Mouse (Mus musculus) embryonic stem cell, embryonic (primary cell): Measurements from ENCODE around the gene Dlg5.

ENCODE experiments used
- CTCF ChIA-PET, 4 experiments: fragments of 300-600 bp in 2 of 4; fragments of 350-600 bp in 2 of 4; sonication (Branson Sonifier 250); formaldehyde crosslinking; loops; one replicate each; lab custom pipeline; 2022; ENCODE audit warnings: inconsistent platforms in 2 of 4; lab: Charles Lee
- POLR2A ChIA-PET, 4 experiments: fragments of 300-600 bp in 2 of 4; fragments of 350-600 bp in 2 of 4; sonication (Branson Sonifier 250); formaldehyde crosslinking; loops; one replicate each; lab custom pipeline; 2022; ENCODE audit warnings: antibody characterized with exemption in 4 of 4, inconsistent platforms in 1 of 4; lab: Charles Lee

Gene Dlg5

DNA sequence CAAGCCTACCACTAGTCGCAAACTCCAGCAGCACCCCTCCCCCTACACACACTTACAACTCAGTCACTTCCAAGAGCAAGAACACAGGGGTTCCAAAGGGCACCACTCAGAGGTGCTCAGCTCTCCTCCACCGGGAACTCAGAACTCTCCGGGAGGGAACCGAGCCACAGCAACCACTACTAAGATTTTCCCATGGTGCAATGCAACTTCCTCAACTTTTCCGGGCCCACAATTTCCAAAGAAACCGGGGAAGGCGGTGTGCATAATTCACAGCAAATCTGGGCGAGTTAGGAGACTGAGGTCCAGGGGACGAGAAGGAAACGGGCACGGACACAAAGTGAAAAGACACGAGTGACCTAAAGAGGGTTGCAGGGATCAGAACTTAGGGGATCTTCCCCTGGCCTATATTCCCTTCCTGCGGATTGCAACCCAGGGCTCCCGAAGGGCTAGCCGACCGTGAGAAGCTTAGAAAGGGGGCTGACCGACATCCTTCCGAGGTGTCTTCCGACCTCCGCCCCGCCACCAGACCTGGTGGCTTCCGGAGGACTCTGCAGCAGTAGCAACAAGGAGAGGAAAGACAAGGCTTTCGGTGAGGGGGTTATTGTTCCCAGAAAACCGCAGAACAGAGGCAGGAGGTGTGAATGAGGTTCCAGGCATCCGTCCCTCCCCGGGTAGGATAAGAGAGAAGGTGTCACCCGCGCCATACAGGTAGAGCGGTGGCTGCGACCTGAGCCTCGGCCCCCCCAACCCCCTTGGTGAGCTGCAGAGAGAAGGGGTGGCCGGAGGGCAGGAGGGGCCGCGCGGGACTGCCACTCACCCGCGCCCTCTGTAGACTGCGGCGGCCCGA is 1.2 kb downstream of the Dlg5 start:
- ChIA-PET POLR2A (interaction anchor here (0.6 to 10.8 kb wide), 45 partner anchors 8 to 988 kb away, joined by 3 to 112 read pairs (median 5); no protein-coding TSS in a partner anchor), CTCF (interaction anchor here in 3 of 4 experiments (0.7 to 1.9 kb wide), 9 partner anchors 9 to 63 kb away, joined by 3 to 8 read pairs (median 4); no protein-coding TSS in a partner anchor)

DNA sequence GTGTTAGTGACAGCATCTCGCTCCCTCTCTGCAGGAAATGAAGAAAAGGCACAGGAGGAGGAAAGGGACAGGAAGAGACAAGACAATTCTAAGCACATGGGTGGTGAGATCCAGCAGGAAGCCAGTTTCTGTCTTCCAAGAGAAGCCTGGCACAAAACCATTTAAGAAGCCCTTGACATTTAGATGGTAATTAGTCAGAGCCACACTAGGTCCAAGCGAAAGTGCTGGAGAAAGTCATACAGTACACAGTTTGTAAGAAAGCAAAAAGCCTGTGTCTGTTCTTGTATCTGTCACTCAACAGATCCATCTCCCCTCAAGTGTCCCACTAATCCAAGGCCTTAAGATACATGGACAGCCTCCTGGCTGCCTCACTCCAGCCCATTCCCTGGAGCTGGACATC is 3.7 kb downstream of the Dlg5 start:
- ChIA-PET CTCF (no interaction called here), POLR2A (interaction anchor here in 3 of 4 experiments (0.6 to 10.8 kb wide), 9 partner anchors 11 to 102 kb away, joined by 3 to 129 read pairs (median 3); no protein-coding TSS in a partner anchor)

DNA sequence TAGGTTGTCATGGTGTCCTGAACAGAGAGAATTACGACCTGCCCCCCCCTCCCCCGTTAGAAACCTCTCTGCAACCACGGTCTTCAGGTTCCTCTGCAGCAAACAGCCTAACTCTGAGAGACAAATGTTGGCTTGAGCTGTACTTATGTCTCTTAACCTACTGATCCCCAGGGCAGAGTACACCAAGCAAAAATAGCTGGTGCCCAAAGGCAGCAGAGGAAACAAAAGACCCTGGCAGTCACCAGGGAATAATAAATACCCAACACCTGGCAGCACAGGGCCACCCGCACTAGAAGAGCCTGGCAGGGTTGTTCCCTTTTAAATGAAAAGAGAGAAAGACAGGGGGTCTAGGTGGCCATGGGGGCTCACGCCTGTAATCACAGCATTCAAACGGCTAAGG is 4.9 kb downstream of the Dlg5 start:
- POLR2A ChIA-PET = interaction anchor here (0.6 to 10.8 kb wide), 26 partner anchors 9 to 251 kb away, joined by 3 to 129 read pairs (median 3); no protein-coding TSS in a partner anchor

DNA sequence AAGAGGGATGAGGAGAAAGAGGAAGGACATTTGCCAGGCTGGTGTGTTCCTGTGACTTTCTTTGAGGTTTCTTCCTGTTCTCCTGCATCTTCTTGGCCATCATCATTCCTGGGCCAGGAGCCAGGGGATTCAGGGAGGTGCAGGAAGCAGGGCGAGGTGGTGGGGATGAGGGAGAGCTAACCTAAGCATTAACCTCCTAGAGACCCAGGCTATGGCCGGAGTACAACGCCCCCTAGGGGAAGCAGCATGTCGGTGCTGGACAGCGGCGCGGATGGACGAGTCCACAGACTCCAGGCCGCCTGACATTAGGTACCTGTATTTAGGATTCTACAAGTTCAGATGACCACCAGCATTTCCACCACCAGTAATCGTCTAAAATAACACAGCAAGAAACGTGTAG is 6.1 kb downstream of the Dlg5 start:
- ChIA-PET POLR2A (interaction anchor here (0.6 to 10.8 kb wide), 33 partner anchors 8 to 252 kb away, joined by 3 to 129 read pairs (median 4); no protein-coding TSS in a partner anchor), CTCF (interaction anchor here (0.6 to 4.1 kb wide), 31 partner anchors 8 to 1466 kb away, joined by 3 to 48 read pairs (median 4); no protein-coding TSS in a partner anchor)

More for the DNA sequence above, 4.9 kb downstream of the Dlg5 start:
- CTCF ChIA-PET = interaction anchor here (0.7 to 4.1 kb wide), 19 partner anchors 7 to 643 kb away, joined by 3 to 48 read pairs (median 5); no protein-coding TSS in a partner anchor

DNA sequence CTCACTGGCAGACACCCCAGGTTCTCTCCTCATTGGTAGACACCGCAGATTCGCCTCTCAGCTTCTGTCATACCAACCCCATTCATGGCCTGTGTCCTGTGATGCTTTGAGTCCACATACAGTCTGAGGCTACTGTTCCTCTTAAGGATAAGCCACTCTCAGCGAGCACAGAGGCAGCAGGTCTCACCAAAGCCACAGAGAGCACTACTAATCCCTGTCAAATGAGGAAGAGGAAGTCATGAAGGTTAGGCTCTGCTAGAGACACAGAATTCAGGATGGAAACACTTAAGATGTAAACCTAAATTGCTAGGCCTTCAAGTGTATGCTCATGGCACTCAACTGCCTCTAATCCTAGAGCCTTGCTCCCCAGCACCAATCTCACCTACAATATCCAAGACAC is 9.8 kb downstream of the Dlg5 start:
- CTCF ChIA-PET = interaction anchor here in 2 of 4 experiments (1.4 to 3.1 kb wide), 2 partner anchors 54 kb away, joined by 5 to 13 read pairs; no protein-coding TSS in a partner anchor
- POLR2A ChIA-PET = interaction anchor here in 3 of 4 experiments (0.5 to 14.4 kb wide), 11 partner anchors 9 to 251 kb away, joined by 3 to 192 read pairs (median 28); partner anchors contain the start of gene Dlg5 (in 2 of the 3)

DNA sequence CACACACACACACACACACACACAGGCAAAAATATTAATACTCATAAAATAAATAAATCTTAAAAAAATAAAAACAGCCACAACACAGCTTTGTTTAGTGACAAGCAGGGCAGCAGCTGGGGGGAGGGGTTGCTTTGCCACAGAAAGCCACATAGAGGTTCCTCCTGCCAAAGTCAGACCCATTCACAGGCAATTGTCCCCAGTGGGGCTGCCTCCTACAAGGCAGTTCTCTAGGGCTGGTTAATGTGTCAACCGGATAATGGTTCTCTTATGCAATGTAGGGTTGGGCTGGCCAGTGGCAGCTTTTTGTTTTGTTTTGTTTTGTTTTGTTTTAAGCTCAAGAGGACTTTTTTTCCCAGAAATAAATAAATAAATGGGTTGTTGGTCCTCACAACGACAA is 11.3 kb downstream of the Dlg5 start:
- ChIA-PET CTCF (interaction anchor here (0.6 to 3.1 kb wide), 7 partner anchors 11 to 1345 kb away, joined by 3 to 13 read pairs (median 3); no protein-coding TSS in a partner anchor), POLR2A (interaction anchor here in 3 of 4 experiments (0.7 to 14.4 kb wide), 21 partner anchors 11 to 440 kb away, joined by 3 to 192 read pairs (median 6); partner anchors contain the start of gene Dlg5 (in 2 of the 3))

DNA sequence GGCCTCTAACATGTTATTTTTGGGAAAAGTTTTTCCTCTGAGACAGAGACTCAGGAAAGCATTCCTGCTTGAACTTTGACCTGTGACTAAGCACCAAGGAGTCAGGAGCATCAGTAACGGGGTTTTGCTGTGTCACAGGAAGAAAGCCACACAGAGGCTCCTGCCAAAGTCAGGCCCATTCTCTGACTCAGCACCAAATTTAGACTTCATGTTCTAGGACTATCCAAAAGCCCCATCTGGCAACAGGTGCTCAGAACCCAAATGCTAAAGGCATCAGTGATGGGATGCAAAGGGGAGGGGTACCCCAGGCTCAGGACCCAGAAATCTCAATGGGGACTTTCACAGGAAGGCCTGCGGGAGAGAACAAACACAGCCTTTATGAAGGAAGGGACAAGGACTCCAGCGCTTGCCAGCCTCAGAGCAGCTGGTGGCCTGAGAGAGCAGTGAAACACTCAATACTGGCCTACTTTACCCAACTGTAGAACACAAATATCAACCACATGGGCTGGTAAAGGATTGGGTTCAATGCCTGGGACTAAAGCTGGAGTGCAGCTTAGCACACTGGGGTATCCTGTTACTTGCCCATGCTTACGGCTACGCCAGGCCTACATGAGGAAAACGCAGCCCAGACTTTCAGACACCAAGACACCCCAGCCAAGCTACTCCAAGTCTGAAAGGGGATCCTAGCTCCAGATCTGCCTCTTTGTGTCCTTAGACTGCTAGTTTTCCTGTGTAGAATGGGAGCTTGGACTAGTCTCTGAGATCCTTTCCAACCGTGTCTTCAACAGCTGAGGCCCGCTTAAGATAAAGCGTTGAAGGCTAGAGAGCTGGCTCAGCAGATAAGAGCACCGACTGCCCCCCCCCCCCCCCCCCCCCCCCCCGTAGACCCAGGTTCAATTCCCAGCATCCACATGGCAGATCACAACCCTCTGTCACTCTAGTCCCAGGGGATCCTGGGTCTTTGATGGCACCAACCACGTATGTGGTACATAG is 12.8 kb downstream of the Dlg5 start:
- ChIA-PET POLR2A (interaction anchor here (0.6 to 14.4 kb wide), 23 partner anchors 8 to 105 kb away, joined by 3 to 192 read pairs (median 7); partner anchors contain the start of gene Dlg5 (in 2 of the 4)), CTCF (interaction anchor here in 2 of 4 experiments (0.5 to 3.1 kb wide), 9 partner anchors 12 to 166 kb away, joined by 3 to 13 read pairs (median 6); no protein-coding TSS in a partner anchor)

DNA sequence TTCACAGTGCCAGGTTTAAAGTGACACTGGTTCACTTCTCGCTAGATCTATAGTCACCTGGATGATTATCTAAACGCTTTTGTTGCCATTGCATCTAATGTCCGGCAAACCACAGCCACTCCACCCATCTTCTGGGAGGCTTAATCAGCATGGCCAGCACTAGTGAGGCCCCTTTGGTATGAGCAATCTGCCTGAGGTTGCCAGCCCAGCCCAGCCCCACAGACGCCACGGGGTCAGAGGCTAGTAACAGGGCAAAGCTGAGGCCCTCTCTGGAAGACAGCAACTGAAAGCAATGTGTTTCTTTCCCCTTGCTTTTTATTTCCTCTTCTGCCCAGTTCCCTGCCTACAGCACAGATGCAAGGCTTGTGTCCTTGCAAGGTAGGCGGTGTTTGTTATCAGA is 17.2 kb downstream of the Dlg5 start:
- ChIA-PET CTCF (interaction anchor here in 2 of 4 experiments (1.2 to 1.3 kb wide), 2 partner anchors 11 kb away, joined by 4 to 6 read pairs; no protein-coding TSS in a partner anchor), POLR2A (interaction anchor here in 3 of 4 experiments (0.6 to 14.4 kb wide), 11 partner anchors 10 to 1164 kb away, joined by 3 to 192 read pairs (median 7); partner anchors contain the start of gene Dlg5 (in 1 of the 3))

DNA sequence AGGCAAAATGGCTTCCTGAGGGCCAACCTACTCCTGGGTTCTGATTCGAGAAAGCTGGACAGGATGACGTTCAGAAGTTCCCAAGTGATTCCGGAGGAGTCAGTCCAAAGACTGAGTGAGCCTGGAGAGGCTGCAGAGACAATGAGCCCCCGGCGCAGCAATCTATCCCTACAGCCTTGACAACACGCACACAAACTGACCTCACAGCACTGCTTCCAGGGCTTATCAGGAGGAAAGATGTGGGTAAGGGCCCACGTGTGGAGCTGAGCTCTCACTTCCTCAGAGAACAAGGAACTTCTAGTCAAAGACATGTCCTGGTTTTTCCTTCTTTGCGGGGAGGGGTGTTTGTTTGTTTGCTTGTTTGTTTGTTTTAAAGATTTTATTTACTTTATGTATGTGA is 18.7 kb downstream of the Dlg5 start:
- CTCF ChIA-PET = no interaction called here
- POLR2A ChIA-PET = interaction anchor here in 2 of 4 experiments (0.7 to 14.4 kb wide), 4 partner anchors 26 to 82 kb away, joined by 3 to 192 read pairs (median 10); no protein-coding TSS in a partner anchor

DNA sequence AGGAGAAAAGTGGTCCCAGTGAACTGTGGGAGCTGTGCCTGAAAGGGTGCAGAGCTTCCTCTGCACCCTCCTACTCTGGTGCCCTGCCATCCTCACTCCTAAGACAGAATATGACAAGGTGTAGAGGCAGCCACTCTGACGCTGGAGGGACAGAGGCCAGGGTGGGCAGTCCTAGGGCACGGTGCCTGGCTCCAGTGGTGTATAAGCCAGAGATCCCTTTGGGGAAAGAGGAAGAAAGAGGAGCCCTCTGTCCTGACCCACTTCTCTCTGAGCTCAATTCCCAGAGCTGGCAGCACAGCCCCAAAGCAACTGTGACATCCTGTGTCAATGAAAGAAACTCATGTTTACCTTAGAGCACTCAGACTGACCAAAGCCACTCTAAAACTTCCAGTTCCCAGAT is 19.4 kb downstream of the Dlg5 start:
- CTCF ChIA-PET = interaction anchor here in 2 of 4 experiments (0.6 to 1.1 kb wide), 2 partner anchors 13 to 44 kb away, joined by 3 read pairs; no protein-coding TSS in a partner anchor
- POLR2A ChIA-PET = interaction anchor here in 3 of 4 experiments (0.7 to 14.4 kb wide), 7 partner anchors 27 to 514 kb away, joined by 3 to 192 read pairs (median 4); no protein-coding TSS in a partner anchor

DNA sequence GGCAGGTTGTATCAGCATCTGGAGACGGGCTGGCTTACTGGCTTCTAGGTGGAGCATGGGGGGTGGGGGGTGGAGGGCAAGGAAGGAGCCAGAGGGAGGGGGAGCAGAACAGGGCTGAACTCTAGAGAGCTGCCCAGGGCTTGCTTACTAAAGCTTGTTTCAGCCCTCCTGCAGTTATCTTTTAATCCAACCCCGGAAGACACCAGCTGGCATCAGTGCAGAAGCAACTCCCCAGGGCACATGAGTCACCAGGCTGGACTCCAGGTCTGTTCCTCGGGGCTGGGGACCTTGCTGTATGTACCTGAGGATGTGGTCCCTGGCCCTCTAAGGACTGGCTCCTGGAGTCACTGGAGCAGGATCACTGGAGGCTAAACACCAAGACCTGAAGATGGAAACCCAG is 23.0 kb downstream of the Dlg5 start:
- POLR2A ChIA-PET = interaction anchor here in 3 of 4 experiments (0.6 to 14.4 kb wide), 17 partner anchors 10 to 213 kb away, joined by 3 to 192 read pairs (median 4); partner anchors contain the start of gene Dlg5 (in 2 of the 3)
- CTCF ChIA-PET = interaction anchor here in 1 of 4 experiments (0.8 kb wide), 1 partner anchor 16 kb away, joined by 4 read pairs; no protein-coding TSS in a partner anchor

DNA sequence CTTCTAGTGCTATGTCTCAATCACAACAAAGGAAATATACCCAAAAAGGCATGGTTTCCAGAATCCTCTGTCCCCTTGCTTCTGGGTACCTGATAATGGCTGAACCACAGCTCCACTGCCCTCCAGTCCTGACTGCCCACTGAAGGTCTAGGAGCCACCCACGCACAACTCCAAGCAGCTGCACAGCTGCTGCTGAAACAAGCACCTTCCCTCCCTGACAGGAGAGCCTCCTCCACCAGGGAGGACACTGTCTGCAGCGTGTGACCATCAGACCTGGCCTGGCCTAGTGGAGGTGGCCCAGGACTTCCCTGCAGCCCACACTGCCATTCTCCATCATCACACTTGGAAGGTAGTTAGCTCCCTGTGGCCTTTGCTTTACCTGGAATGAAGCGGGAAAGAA is 23.4 kb downstream of the Dlg5 start:
- POLR2A ChIA-PET = interaction anchor here in 3 of 4 experiments (0.6 to 14.4 kb wide), 12 partner anchors 9 to 212 kb away, joined by 3 to 192 read pairs (median 5); partner anchors contain the start of gene Dlg5 (in 2 of the 3)
- CTCF ChIA-PET = interaction anchor here in 1 of 4 experiments (0.8 kb wide), 1 partner anchor 16 kb away, joined by 4 read pairs; no protein-coding TSS in a partner anchor

DNA sequence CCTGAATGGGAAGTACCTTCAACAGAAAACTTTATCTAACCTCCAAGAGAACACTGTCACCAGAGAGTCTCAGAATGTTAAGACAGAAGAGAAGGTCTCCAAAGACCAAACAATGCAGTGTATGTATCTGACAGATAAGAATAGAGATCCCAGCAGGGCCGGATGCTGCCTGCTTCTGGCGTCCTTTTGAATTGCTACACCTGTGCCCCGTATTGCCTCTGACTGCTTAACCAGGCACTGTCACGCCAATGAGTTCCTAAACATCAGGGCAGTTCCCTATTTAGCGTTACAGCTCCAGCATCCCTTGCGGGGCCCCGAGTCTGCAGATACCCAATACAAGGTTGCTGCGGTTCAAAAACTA is 28.4 kb downstream of the Dlg5 start:
- POLR2A ChIA-PET = interaction anchor here in 2 of 4 experiments (0.6 to 6.8 kb wide), 8 partner anchors 12 to 88 kb away, joined by 3 to 61 read pairs (median 5); no protein-coding TSS in a partner anchor
- CTCF ChIA-PET = interaction anchor here in 1 of 4 experiments (0.6 to 0.8 kb wide), 3 partner anchors 12 to 84 kb away, joined by 3 to 17 read pairs (median 4); no protein-coding TSS in a partner anchor

DNA sequence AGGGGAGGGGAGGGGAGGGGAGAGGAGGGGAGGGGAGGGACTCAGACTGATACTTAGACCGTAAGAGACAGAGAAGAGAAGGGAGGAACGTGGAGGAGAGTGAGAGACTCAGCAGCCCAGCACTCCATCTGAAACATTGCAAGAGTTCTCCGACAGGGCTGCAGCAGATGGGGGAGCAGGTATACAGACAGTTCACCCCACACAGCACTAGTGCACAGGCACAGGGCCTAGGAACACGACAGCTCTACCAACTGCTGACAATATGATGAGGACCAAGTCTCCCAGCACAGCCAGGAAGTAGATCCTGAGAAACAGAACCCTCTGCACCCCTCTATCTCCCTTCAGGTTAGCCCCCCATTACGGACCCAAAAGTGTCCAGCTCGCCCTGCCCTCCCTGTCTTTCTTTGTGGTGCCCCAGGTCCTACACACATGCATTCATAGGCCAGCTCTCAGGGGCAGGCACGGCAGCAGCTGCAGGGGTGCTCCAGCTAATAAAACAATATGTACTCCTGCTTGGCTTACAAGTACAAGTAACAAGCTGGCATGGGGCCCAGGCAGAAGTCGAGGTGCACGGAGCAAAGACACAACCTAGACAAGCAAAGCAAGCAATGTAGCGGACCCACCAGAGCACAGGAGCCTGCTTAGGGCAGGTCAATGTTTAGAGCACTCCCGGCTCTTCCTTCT is 28.9 kb downstream of the Dlg5 start:
- ChIA-PET CTCF (interaction anchor here in 2 of 4 experiments (0.6 to 1.9 kb wide), 3 partner anchors 14 to 83 kb away, joined by 4 to 17 read pairs (median 6); no protein-coding TSS in a partner anchor), POLR2A (interaction anchor here in 2 of 4 experiments (0.6 to 6.8 kb wide), 12 partner anchors 10 to 88 kb away, joined by 3 to 61 read pairs (median 5); no protein-coding TSS in a partner anchor)

DNA sequence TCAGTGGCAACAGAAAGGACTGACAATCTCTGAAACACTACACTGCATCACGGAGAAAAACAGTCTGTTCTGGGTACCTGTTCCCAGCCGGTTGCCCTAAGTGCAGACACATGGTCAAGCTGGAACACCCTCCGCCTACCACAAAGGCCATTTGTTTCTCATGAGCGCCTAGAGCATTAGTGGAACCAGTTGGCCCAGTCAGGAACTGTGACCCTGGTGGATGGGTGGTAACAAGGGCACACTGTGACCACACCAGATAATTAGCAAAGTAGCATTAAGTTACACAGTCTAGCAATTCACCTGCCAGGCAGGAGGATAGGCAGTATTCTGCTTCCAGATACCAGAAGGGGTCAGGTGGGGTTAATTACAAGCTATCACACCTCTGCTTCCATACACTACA is 29.7 kb downstream of the Dlg5 start:
- ChIA-PET CTCF (interaction anchor here in 2 of 4 experiments (0.6 to 1.9 kb wide), 2 partner anchors 34 to 132 kb away, joined by 3 to 6 read pairs; no protein-coding TSS in a partner anchor), POLR2A (interaction anchor here in 2 of 4 experiments (0.5 to 6.8 kb wide), 14 partner anchors 9 to 59 kb away, joined by 3 to 61 read pairs (median 4); no protein-coding TSS in a partner anchor)

DNA sequence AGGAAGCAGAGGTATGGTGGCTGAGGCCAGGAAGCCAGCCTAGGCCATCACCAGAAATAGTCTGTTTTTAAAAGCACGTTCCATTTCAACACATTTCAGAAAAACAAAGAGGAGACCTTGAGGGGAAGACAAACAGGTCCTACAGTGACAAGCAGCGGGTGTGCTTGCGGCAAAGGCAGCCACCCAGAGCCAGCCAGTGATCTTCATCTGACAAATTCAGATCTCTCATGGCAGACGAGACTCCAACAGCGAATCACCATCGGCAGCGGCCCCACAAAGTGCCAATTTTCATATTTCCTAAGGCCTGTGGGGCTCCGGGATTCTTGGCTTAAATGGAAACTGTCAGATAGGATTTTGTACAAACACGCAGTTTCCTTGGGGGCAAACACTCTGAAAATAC is 31.3 kb downstream of the Dlg5 start:
- POLR2A ChIA-PET = interaction anchor here in 2 of 4 experiments (1.3 to 6.8 kb wide), 4 partner anchors 9 to 39 kb away, joined by 3 to 61 read pairs (median 22); no protein-coding TSS in a partner anchor

More for the DNA sequence above, 31.3 kb downstream of the Dlg5 start:
- CTCF ChIA-PET = no interaction called here
